Mouse (Mus musculus) embryonic facial prominence, embryonic 14.5 days (tissue): ENCODE results near the gene Pcp4l1. TPM values are rescaled to one million over a fixed set of nuclear protein-coding genes. Genes with fewer than 3 reads are reported as not detected.
A peak's percentile ranks its signal among the peaks of the same experiment; 100 is the strongest.

Experiments
- ATAC-seq: fragments of 200-750 bp; cut with Nextera tagmentation; 2 replicates; pipeline ENCODE4 v1.8.0; 2017; ENCODE audit warnings: low read depth, moderate number of reproducible peaks, moderate TSS enrichment
- DNase-seq: peaks from one replicate; pipeline ENCODE4 v3.0.0-alpha.2; 2015; ENCODE audit warnings: low spot score
- H3K27ac ChIP-seq: fragments of 300-500 bp; sonication (generic); replicated peaks from 2 replicates; pipeline ENCODE4 v1.5.1; 2014; ENCODE audit warnings: low read depth, mild to moderate bottlenecking, low read length, moderate library complexity
- H3K27me3 ChIP-seq: fragments of 300-500 bp; sonication (generic); replicated peaks from 2 replicates; pipeline ENCODE4 v1.6.1; 2014; ENCODE audit warnings: low read length; ENCODE audit not compliant: control insufficient read depth, insufficient read depth
- H3K36me3 ChIP-seq: fragments of 300-500 bp; sonication (generic); 2 replicates; pipeline ENCODE4 v1.6.1; 2014; ENCODE audit warnings: low read length, mixed read lengths; ENCODE audit not compliant: control insufficient read depth, insufficient read depth
- H3K4me1 ChIP-seq: fragments of 300-500 bp; sonication (generic); 2 replicates; pipeline ENCODE4 v1.6.1; 2014; ENCODE audit warnings: antibody characterized with exemption, low read length; ENCODE audit not compliant: control insufficient read depth, insufficient read depth
- H3K4me2 ChIP-seq: fragments of 300-500 bp; sonication (generic); 2 replicates; pipeline ENCODE4 v1.6.1; 2014; ENCODE audit warnings: low read depth, mild to moderate bottlenecking, low read length, moderate library complexity, mixed read lengths
- H3K4me3 ChIP-seq: fragments of 300-500 bp; sonication (generic); 2 replicates; pipeline ENCODE4 v1.5.1; 2014; ENCODE audit warnings: low read depth, mild to moderate bottlenecking, low read length
- H3K9ac ChIP-seq: fragments of 300-500 bp; sonication (generic); 2 replicates; pipeline ENCODE4 v1.6.1; 2014; ENCODE audit warnings: low read depth, mild to moderate bottlenecking, low read length, moderate library complexity, mixed read lengths
- H3K9me3 ChIP-seq: fragments of 300-500 bp; sonication (generic); 2 replicates; pipeline ENCODE4 v1.6.1; 2016; ENCODE audit warnings: low read length; ENCODE audit not compliant: control insufficient read depth
- WGBS: fragments of 180-500 bp; shearing (Covaris S2); extraction: QIAGEN DNeasy Blood & Tissue Kit; methylation state at CpG from one replicate; pipeline ENCODE4 v1.1.7; 2014; 5-methylcytosine and 5-hydroxymethylcytosine counted together
- polyA plus RNA-seq: library from polyadenylated mRNA; unstranded; fragments of >200 nt; fragmentation: Nextera tagmentation; extraction: Ambion mirVana; gene quantifications from 2 replicates; pipeline ENCODE4 v1.2.1, GENCODE M21; 2014

The Pcp4l1 gene
- polyA plus RNA-seq, 1 experiment from 2014 or later = 14.7 TPM

DNA sequence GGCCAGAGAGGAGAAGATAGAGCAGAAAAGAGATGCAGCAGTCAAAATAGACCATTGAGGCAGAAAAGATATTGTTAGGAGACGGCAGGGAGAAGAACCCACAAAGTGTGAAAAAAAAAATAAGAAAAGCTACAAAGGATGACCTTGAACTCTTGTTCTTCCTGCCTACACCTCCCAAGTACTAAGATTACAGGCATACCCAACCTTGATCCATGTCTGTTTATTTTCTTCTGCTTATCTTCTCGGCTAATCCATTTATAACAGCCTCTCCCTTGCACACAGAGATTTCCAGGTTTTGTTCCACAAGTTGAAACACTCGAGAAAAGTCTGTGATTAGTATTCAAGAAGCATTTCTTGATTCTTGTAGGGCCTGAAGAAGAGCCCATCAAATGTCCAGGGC is 26.2 kb downstream of the Pcp4l1 start:
- Histone ChIP-seq H3K27ac (no peak overlapping the region), H3K27me3 (no peaks in the 10 kb centered on the region), H3K4me2 (no peak overlapping the region), H3K9me3 (no peaks in the 10 kb centered on the region), H3K4me3 (no peak overlapping the region), H3K36me3 (no peaks in the 10 kb centered on the region), H3K4me1 (no peaks in the 10 kb centered on the region), H3K9ac (no peak overlapping the region)
- no peak for ATAC-seq
- WGBS = 59% methylated on average over 3 of the region's 3 CpGs
- DNase-seq = no peak

DNA sequence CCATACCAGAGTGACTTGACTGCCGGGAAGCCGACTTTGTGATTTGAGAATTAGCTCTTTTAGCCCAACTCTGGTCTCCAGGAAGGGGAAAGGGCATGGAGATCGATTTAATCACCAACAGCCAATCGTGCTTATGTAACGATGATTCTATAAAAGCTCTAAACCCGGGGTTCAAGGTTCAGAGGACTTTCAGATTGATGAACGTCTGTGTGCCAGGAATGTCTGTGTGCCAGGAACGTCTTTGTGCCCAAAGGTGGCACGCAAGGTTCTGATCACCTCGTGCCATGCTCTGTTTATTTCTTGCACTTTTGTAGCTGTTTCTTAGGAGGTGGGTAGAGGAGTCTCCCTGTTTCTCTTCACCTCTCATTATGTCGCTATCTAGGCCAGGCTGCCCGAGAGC is 27.2 kb downstream of the Pcp4l1 start:
- Histone ChIP-seq H3K4me1 (no peaks in the 10 kb centered on the region), H3K4me2 (no peak overlapping the region), H3K36me3 (no peaks in the 10 kb centered on the region), H3K9me3 (no peaks in the 10 kb centered on the region), H3K27ac (no peak overlapping the region), H3K4me3 (no peak overlapping the region), H3K27me3 (no peaks in the 10 kb centered on the region), H3K9ac (no peak overlapping the region)
- 83% methylated on average over 12 of the region's 12 CpGs for WGBS
- no peak for ATAC-seq
- DNase-seq = no peak

DNA sequence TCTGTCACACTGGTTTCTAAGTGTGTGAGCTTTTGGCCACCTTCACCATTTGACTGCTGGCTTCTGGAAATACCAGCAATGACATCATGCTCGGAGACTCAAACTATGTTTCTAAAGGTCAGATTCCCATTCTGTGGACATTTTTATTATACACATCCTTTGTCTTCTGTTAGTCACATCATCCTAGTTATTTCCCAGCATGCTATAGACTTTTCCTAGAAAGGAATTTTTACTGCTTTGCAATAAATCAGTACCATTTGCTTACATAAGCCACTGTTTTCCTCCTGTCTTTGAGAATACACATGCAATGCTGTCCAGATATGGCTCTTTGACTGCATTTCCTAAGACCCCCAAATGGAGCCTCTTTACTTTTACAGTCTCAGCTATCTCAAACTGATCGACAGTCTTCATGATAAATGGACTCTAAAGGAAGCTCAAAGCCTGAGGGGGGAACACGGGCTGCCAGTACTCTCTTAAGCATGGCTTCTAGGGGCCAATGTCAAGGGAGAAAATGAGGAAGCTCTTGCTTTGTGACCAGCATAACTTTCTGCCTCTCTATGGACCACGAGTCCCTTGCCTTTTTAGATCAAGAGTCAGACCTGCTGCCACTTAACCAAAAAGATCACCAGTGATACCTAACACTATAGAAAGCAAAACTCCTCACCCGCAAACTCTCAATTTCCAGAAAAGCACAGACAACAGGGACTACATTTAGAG is 30.3 kb downstream of the Pcp4l1 start:
- Histone ChIP-seq H3K27ac (no peak overlapping the region), H3K9ac (no peak overlapping the region), H3K36me3 (no peaks in the 10 kb centered on the region), H3K4me2 (no peak overlapping the region), H3K27me3 (0 out of 2 replicates have a peak, but pooled peaks cover under 1% of the 10 kb centered on the region), H3K9me3 (no peaks in the 10 kb centered on the region), H3K4me3 (no peak overlapping the region), H3K4me1 (no peaks in the 10 kb centered on the region)
- DNase-seq (no peak), ATAC-seq (no peak)
- WGBS = 70% methylated on average over 5 of the region's 5 CpGs

DNA sequence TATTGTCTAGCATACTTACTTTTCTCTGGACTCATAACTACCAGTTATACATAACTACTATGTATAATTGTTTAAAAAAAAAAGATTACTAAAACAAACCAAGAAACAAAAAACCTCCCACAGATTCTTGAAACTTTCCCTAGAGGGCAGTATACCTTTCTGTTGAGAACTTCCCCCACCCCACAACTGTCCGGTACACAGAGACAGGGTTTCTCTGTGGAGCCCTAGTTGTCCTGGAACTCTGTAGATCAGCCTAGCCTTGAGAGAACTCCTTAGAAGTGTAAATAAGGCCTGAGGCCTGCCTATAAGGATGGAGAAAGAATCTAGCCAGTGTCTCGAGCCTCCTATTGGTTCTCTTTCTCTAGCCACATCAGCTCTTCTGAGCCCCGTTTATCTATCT is 31.8 kb downstream of the Pcp4l1 start:
- H3K9ac ChIP-seq = no peak overlapping the region
- no peaks in the 10 kb centered on the region for H3K9me3 ChIP-seq
- H3K36me3 ChIP-seq = no peaks in the 10 kb centered on the region
- DNase-seq (peak; percentile 47), ATAC-seq (no peak)
- H3K4me1 ChIP-seq = peaks cover 7% of the 10 kb centered on the region; the same call in 1 of the 2 replicates
- H3K27ac ChIP-seq = no peak overlapping the region
- H3K4me2 ChIP-seq = no peak overlapping the region
- no peak overlapping the region for H3K4me3 ChIP-seq
- peaks cover 6% of the 10 kb centered on the region for H3K27me3 ChIP-seq
- WGBS = 34% methylated on average over 3 of the region's 3 CpGs

DNA sequence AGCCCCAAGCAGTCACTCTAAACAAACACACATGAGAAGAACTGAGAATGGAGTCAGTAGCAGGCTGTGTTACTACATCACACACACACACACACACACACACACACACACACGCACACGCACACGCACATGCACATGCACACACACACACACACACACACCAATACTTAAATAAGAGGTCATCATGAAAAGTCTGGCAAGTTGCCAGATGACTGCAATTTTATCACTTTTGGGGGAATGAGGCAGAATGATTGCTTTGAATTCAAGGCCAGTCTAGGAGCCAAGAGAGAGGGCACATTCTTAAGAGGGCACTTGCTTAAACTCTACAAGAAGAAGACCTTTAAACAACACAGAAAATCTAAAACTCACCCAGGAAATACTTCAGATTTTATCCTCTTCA is 33.5 kb downstream of the Pcp4l1 start:
- Histone ChIP-seq H3K4me3 (no peak overlapping the region), H3K9ac (no peak overlapping the region), H3K36me3 (no peaks in the 10 kb centered on the region), H3K9me3 (no peaks in the 10 kb centered on the region), H3K4me1 (peaks cover 8% of the 10 kb centered on the region; the same call in 1 of the 2 replicates), H3K27ac (no peak overlapping the region), H3K27me3 (peaks cover 18% of the 10 kb centered on the region), H3K4me2 (no peak overlapping the region)
- DNase-seq (no peak), ATAC-seq (no peak)
- 86% methylated on average over 3 of the region's 3 CpGs for WGBS

DNA sequence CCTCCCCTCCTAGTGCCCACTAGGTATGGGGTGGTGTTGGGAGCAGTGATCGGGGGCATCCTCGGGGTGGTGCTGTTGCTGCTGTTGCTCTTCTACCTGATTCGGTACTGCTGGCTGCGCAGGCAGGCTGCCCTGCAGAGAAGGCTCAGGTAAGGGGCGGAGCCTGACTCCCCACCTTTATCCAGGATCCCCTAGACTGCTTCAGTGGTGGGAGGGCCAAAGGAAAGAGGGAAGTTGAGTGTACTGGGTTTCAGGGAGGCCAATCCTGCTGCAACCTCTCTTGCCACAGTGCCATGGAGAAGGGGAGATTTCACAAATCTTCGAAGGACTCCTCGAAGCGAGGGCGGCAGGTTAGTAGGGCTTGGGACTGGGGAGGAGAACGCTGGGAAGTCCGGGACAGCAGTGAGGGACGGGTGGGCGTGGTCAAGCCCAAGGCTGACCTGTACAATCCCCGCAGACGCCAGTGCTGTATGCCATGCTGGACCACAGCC is 36.5 kb downstream of the Pcp4l1 start:
- H3K9me3 ChIP-seq = no peaks in the 10 kb centered on the region
- no peak overlapping the region for H3K27ac ChIP-seq
- H3K9ac ChIP-seq = peak overlapping the region; percentile 51
- 4% methylated on average over 15 of the region's 15 CpGs for WGBS
- H3K4me1 ChIP-seq = peaks cover 8% of the 10 kb centered on the region; the same call in 1 of the 2 replicates
- no peaks in the 10 kb centered on the region for H3K36me3 ChIP-seq
- peak overlapping the region; percentile 32 for H3K4me3 ChIP-seq
- DNase-seq = peak; percentile 32
- peaks cover 18% of the 10 kb centered on the region for H3K27me3 ChIP-seq
- peak overlapping the region; percentile 54 for H3K4me2 ChIP-seq
- ATAC-seq = peak; percentile 80; the same call in 1 of the 2 replicates

DNA sequence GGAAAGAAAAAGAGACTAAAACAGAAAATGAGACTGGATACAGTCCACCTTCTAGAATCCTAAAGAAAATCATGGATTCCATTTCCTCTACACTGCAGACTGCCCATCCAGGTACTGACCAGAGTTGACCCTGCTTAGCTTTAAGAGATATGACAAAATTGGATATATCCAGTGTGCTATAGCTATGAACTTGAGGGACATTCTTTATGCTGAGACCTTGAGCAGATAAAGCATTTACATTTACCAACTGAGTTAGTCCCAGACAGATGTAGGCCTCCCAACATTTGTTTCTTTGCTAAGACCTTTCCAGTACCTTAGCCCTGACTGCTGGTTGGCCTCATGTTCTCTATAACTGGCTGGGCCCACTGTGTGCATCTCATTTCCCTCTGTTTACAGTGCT is 38.1 kb downstream of the Pcp4l1 start:
- ATAC-seq = no peak
- DNase-seq = no peak
- H3K4me2 ChIP-seq = no peak overlapping the region
- H3K4me1 ChIP-seq = peaks cover 8% of the 10 kb centered on the region; the same call in 1 of the 2 replicates
- H3K36me3 ChIP-seq = no peaks in the 10 kb centered on the region
- no peak overlapping the region for H3K4me3 ChIP-seq
- H3K9ac ChIP-seq = no peak overlapping the region
- H3K27me3 ChIP-seq = peaks cover 18% of the 10 kb centered on the region
- H3K27ac ChIP-seq = no peak overlapping the region
- H3K9me3 ChIP-seq = no peaks in the 10 kb centered on the region

DNA sequence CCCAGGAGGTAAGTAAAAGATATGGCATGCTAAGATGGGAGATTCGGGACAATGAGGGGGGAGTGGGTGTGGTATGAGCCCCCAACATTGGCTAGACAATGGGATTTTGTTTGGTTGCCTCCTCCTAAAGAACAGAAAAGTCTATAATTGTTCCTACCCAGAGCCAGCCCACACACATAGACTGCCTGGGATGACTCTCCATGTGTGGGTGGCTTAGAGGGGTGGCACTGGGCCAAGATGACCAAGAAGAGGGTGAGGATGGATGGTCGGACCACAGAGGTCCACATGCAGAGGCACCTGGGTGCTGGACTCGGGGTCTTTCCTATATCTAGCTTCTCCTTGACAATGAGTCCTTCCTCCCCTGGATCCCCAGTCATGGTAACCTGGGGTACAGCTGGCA is 39.4 kb downstream of the Pcp4l1 start:
- Histone ChIP-seq H3K4me3 (no peak overlapping the region), H3K9ac (no peak overlapping the region), H3K4me1 (peaks cover 12% of the 10 kb centered on the region; the same call in 1 of the 2 replicates), H3K27ac (no peak overlapping the region), H3K36me3 (no peaks in the 10 kb centered on the region), H3K27me3 (peaks cover 18% of the 10 kb centered on the region), H3K4me2 (0 out of 2 replicates have a peak overlapping the region, but pooled peaks have one; percentile 7), H3K9me3 (no peaks in the 10 kb centered on the region)
- WGBS = 58% methylated on average over 3 of the region's 3 CpGs
- DNase-seq (no peak), ATAC-seq (no peak)

DNA sequence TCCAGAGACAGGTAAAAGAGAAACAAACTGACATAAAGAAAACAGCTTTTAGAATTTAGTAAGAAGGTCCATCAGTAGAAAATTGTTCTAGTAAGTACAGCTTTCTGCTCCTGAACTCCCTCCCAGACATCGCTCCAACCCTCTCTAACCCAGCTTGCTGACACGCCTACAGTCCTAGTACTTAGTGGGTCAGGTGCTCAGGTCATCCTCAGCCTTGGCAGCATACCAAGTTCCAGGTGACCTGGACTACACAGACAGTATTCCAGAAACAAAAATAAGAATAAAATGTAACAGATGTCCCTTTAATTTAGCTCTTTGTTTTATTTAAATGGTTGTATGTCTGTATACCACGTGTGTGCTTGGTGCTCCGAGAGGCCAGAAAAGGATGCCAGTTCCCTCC is 44.1 kb downstream of the Pcp4l1 start:
- H3K4me2 ChIP-seq = no peak overlapping the region
- no peaks in the 10 kb centered on the region for H3K9me3 ChIP-seq
- H3K36me3 ChIP-seq = no peaks in the 10 kb centered on the region
- H3K27me3 ChIP-seq = no peaks in the 10 kb centered on the region
- no peak for DNase-seq
- 70% methylated on average over 4 of the region's 4 CpGs for WGBS
- no peak overlapping the region for H3K4me3 ChIP-seq
- H3K4me1 ChIP-seq = peaks cover 19% of the 10 kb centered on the region
- ATAC-seq = no peak
- H3K27ac ChIP-seq = no peak overlapping the region; the same call in 1 of the 2 replicates
- H3K9ac ChIP-seq = no peak overlapping the region
